16 mouse cellular contexts compared by ENCODE assay signal in genomic region chr11:32156854-32157630, GRCm38 (mm10). TPM values are rescaled to one million over a fixed set of nuclear protein-coding genes. Genes with fewer than 3 reads are reported as not detected.
DNase-seq lines count a peak whose midpoint lies in the region; ATAC-seq and TF ChIP-seq lines count a peak whose summit lies in the region.
"Had no signal": no experiment of that assay in that cellular context is flagged by ENCODE, and none has a peak within 500 bp of the region (broad histone marks: within the 10 kb centered on the region; RNA-seq: fewer than 3 reads in every experiment).

No protein-coding gene starts in this region.

- no peak overlapping the region for H3K9ac ChIP-seq in forebrain, embryonic 13.5 days
- H3K9ac ChIP-seq in hindbrain, embryonic 13.5 days = no peak overlapping the region
- H3K9ac ChIP-seq in midbrain, embryonic 14.5 days (replicated peaks; ENCODE audit: low read length) = no peak overlapping the region
- H3K9ac ChIP-seq: lung, embryonic 15.5 days had no signal

- no peaks in the 10 kb centered on the region for H3K27me3 ChIP-seq in forebrain, embryonic 13.5 days
- H3K27me3 ChIP-seq in hindbrain, embryonic 13.5 days = no peaks in the 10 kb centered on the region
- H3K27me3 ChIP-seq in midbrain, embryonic 14.5 days (ENCODE audit: control insufficient read depth, insufficient read depth, low read length) = no peaks in the 10 kb centered on the region
- H3K27me3 ChIP-seq in cerebellum, adult 2 months (ENCODE audit: control insufficient read depth, insufficient read depth, low read length) = no peaks in the 10 kb centered on the region

- peaks cover 60% of the 10 kb centered on the region for H3K4me1 ChIP-seq in forebrain, embryonic 13.5 days
- H3K4me1 ChIP-seq in hindbrain, embryonic 13.5 days (replicated peaks) = peaks cover 50% of the 10 kb centered on the region
- H3K4me1 ChIP-seq in midbrain, embryonic 14.5 days (ENCODE audit: control insufficient read depth, insufficient read depth, low read length) = peaks cover 41% of the 10 kb centered on the region
- no peaks in the 10 kb centered on the region for H3K4me1 ChIP-seq in cerebellum, adult 2 months (ENCODE audit: control insufficient read depth, insufficient read depth, low read length)

- H3K27ac ChIP-seq in forebrain, embryonic 13.5 days = peak overlapping the region; percentile 99
- H3K27ac ChIP-seq in hindbrain, embryonic 13.5 days = peak overlapping the region; percentile 90
- H3K27ac ChIP-seq in midbrain, embryonic 14.5 days (replicated peaks; ENCODE audit: low read depth, low read length) = peak overlapping the region; percentile 92
- H3K27ac ChIP-seq in cerebellum, adult 2 months (ENCODE audit: insufficient read depth, low read length) = no peak overlapping the region
- H3K27ac ChIP-seq: heart, embryonic 10.5 days; lung, embryonic 15.5 days had no signal

- no peaks in the 10 kb centered on the region for H3K9me3 ChIP-seq in forebrain, embryonic 13.5 days (replicated peaks)
- no peaks in the 10 kb centered on the region for H3K9me3 ChIP-seq in hindbrain, embryonic 13.5 days
- H3K9me3 ChIP-seq in midbrain, embryonic 14.5 days (ENCODE audit: control insufficient read depth, low read length) = no peaks in the 10 kb centered on the region
- H3K9me3 ChIP-seq: heart, embryonic 10.5 days; lung, embryonic 15.5 days; megakaryocyte, embryonic 14.5 days had no signal

- TF ChIP-seq POLR2A in brain, embryonic 14.5 days (IDR thresholded peaks at IDR 0.05; ENCODE audit: borderline replicate concordance, extremely low read depth, insufficient read depth, insufficient read length, poor library complexity, severe bottlenecking) = no peak
- no peak for TF ChIP-seq POLR2A in cerebellum, adult 2 months (IDR thresholded peaks at IDR 0.05; ENCODE audit: borderline replicate concordance, insufficient read depth, low read length)

- no peak for ATAC-seq in forebrain, embryonic 13.5 days
- no peak for ATAC-seq in hindbrain, embryonic 13.5 days (ENCODE audit: low FRiP score)
- ATAC-seq in midbrain, embryonic 14.5 days (ENCODE audit: low FRiP score, low TSS enrichment) = no peak

- H3K4me2 ChIP-seq in forebrain, embryonic 13.5 days = no peak overlapping the region
- no peak overlapping the region for H3K4me2 ChIP-seq in hindbrain, embryonic 13.5 days
- H3K4me2 ChIP-seq in midbrain, embryonic 14.5 days (ENCODE audit: low read length) = no peak overlapping the region
- H3K4me2 ChIP-seq: lung, embryonic 15.5 days had no signal

- WGBS in forebrain, embryonic 13.5 days = 52% methylated on average over 7 of the region's 7 CpGs
- WGBS in hindbrain, embryonic 13.5 days = 63% methylated on average over 7 of the region's 7 CpGs
- WGBS in midbrain, embryonic 14.5 days = 62% methylated on average over 7 of the region's 7 CpGs
- 88% methylated on average over 7 of the region's 7 CpGs for WGBS in cerebellum, adult 2 months

- no peaks in the 10 kb centered on the region for H3K36me3 ChIP-seq in forebrain, embryonic 13.5 days (ENCODE audit: poor library complexity, severe bottlenecking)
- H3K36me3 ChIP-seq in hindbrain, embryonic 13.5 days = no peaks in the 10 kb centered on the region
- H3K36me3 ChIP-seq in midbrain, embryonic 14.5 days (ENCODE audit: control insufficient read depth, insufficient read depth, low read length) = no peaks in the 10 kb centered on the region
- H3K36me3 ChIP-seq: heart, embryonic 10.5 days; lung, embryonic 15.5 days had no signal

- no peak for TF ChIP-seq CTCF in brain, embryonic 14.5 days (IDR thresholded peaks at IDR 0.05; ENCODE audit: borderline replicate concordance, extremely low read depth, insufficient read depth, insufficient read length)
- no peak for TF ChIP-seq CTCF in cerebellum, adult 2 months (IDR thresholded peaks at IDR 0.05; ENCODE audit: borderline replicate concordance, insufficient read depth, low read depth, low read length)

- no peak overlapping the region for H3K4me3 ChIP-seq in forebrain, embryonic 13.5 days
- H3K4me3 ChIP-seq in hindbrain, embryonic 13.5 days = no peak overlapping the region
- no peak overlapping the region for H3K4me3 ChIP-seq in midbrain, embryonic 14.5 days (replicated peaks; ENCODE audit: low read depth, low read length)
- no peak overlapping the region for H3K4me3 ChIP-seq in cerebellum, adult 2 months (replicated peaks; ENCODE audit: insufficient read depth, low read depth, low read length)
- H3K4me3 ChIP-seq: heart, embryonic 10.5 days; lung, embryonic 15.5 days; megakaryocyte, embryonic 14.5 days had no signal

- peak; percentile 83 for DNase-seq in brain, embryonic 14.5 days (ENCODE audit: low read depth)
- DNase-seq in midbrain, embryonic 14.5 days = peak; percentile 50
- no peak for DNase-seq in kidney, postnatal 4 days
- DNase-seq in cerebellum, adult 2 months = no peak
- no peak for DNase-seq in gastrocnemius, postnatal 4 days (ENCODE audit: low spot score in 2 of 2)
- DNase-seq in testis, postnatal 10 days (ENCODE audit: low spot score) = no peak
- DNase-seq: heart, postnatal 4 days; kidney, adult 8-10 months; liver; thymus, adult 18-20 months had no signal

RNA-seq across cellular contexts. Expression of gene Il9r, which starts 43.0 kb away (rescaled TPM):
- 0.11 TPM in 1 of 2 replicates, not detected in the other for polyA plus RNA-seq in brain, embryonic 14.5 days (2012; rRNA removed)
- not detected in 2 replicates for polyA plus RNA-seq in forebrain, embryonic 13.5 days (2015; fragmentation: Nextera tagmentation; extraction: Ambion mirVana)
- polyA plus RNA-seq in hindbrain, embryonic 13.5 days (2015; fragmentation: Nextera tagmentation; extraction: Ambion mirVana) = not detected in 2 replicates
- not detected in 2 replicates for polyA plus RNA-seq in midbrain, embryonic 14.5 days (2014; fragmentation: Nextera tagmentation; extraction: Ambion mirVana)
- polyA plus RNA-seq in cerebellum, adult 2 months (2012; rRNA removed) = not detected in 2 replicates
- total RNA-seq in gastrocnemius, postnatal 4 days (2021) = under 1 TPM; 0.12 to 0.23 TPM
- total RNA-seq: layer of hippocampus, adult 18-20 months had no signal

RNA-seq across cellular contexts. Expression of gene Snrnp25, which starts 48.2 kb away (rescaled TPM):
- polyA plus RNA-seq in brain, embryonic 14.5 days (2012; rRNA removed) = 38.8 and 52.4 TPM in 2 replicates
- polyA plus RNA-seq in forebrain, embryonic 13.5 days (2015; fragmentation: Nextera tagmentation; extraction: Ambion mirVana) = 61.3 and 64.9 TPM in 2 replicates
- polyA plus RNA-seq in hindbrain, embryonic 13.5 days (2015; fragmentation: Nextera tagmentation; extraction: Ambion mirVana) = 43.7 and 46.9 TPM in 2 replicates
- polyA plus RNA-seq in midbrain, embryonic 14.5 days (2014; fragmentation: Nextera tagmentation; extraction: Ambion mirVana) = 46.7 and 54.9 TPM in 2 replicates
- 48.2 and 51.5 TPM in 2 replicates for polyA plus RNA-seq in cerebellum, adult 2 months (2012; rRNA removed)
- total RNA-seq in gastrocnemius, postnatal 4 days (2021) = 10 to 100 TPM in 1 of 2 experiments, 1 to 10 TPM in 1; 10.0 to 12.2 TPM

Comparison
In these comparisons a context has a peak if more than half of its experiments do, and no peak if none do; other contexts are left out.
1. DNase-seq: peak in brain, embryonic 14.5 days (single experiment) and midbrain, embryonic 14.5 days (single experiment); none in kidney, postnatal 4 days (0 of 2), cerebellum, adult 2 months (0 of 2), gastrocnemius, postnatal 4 days (0 of 2) and testis, postnatal 10 days (single experiment).